Mouse (Mus musculus): ENCODE measurements around the gene Filip1. TPM values are rescaled to one million over a fixed set of nuclear protein-coding genes. Genes with fewer than 3 reads are reported as not detected.

Filip1 gene
- total RNA-seq, 2 experiments from 2014 or later = 84.8 to 101 TPM

DNA sequence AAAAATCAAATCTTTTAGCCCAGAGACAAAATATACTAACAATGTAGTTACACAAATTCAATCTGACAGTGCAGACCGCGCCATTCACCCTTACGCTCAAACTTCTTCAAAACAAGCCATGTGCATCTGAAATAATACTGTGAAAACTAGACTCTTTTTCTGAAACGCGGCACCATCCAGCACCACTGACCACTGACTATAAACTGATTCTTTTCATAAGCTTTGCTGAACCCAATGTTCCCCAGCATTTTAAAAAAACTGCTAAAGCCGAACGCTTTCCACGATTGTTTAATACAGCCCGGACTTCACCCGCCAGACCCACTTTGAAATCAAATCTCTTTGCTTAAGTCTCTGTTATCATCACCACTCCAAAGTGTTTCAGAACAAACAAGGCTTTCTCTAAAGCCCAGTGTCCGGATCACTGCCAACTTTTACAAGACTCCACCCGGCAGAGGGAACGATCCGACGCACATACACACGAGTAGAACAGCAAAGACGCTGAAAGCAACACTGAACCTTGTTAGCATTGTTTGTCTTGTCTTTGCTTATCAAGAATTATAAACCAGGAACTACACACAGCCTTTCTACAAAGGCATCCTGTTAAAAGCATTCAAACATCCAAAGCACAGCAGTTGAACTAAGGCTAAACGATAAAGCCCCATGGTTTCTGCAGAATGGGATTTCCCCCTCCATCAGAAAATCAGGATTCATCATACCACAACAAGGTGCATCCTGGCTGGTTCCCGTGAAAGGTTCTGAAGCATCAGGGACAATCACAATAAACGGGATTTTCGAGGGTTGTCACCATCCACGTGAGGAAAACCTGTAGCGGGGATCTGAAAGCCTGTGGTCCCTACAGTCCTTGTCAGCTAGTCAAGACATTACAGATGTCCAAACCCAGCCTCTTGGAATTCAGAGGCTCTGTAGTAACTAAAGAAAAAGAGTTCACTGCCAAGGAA, 182.5 kb downstream of the Filip1 start:
- DNase-seq (ENCODE audit: low spot score) = no peak

GRCm38 (mm10) chr9:79827072-79827471, 185.6 kb downstream of the Filip1 start:
- no peak for DNase-seq (ENCODE audit: low spot score)

DNA sequence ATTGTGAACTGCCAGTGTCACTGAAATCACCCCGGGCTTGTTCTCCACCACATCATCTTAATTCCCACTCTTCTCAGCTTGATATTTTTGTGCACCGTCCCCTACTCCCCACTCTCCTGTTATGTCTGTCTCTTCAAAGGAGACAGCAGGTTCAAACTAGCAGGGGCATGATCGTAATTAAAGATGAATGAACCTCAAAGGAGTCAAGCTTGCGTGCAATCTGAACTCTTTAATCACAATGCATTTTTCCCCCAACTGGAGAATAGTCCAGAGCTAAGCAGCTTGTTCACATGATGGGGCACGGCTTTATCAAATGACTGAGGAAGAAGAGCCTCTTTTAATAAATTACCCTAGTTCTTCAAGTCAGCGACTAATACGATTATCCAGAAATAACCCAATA, 187.1 kb downstream of the Filip1 start:
- DNase-seq (ENCODE audit: low spot score) = no peak

GRCm38 (mm10) chr9:79823856-79824255, 188.8 kb downstream of the Filip1 start:
- no peak for DNase-seq (ENCODE audit: low spot score)

DNA sequence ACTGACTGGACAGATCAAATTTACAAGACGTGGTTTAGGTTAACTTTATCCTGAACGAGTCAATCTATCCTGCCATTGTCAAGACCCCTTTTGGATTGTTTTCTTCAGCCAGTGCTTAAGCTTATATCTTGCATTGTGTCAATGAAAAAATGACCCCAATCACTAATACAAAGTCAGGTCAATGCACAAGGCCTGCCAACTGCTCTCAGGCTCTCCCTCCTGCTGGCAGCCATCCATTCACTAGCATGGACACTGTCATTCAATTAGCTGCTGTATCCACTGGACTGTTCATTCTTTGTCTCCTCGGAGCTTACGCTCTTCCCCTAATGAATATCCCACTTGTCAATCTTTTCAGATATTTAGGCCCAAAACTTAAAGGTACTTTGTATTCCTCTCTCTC, 189.2 kb downstream of the Filip1 start:
- no peak for DNase-seq (ENCODE audit: low spot score)

- DNase-seq (ENCODE audit: low spot score) = no peak
Observed at GRCm38 (mm10) chr9:79816464-79816863, 196.2 kb downstream of the Filip1 start.

DNA sequence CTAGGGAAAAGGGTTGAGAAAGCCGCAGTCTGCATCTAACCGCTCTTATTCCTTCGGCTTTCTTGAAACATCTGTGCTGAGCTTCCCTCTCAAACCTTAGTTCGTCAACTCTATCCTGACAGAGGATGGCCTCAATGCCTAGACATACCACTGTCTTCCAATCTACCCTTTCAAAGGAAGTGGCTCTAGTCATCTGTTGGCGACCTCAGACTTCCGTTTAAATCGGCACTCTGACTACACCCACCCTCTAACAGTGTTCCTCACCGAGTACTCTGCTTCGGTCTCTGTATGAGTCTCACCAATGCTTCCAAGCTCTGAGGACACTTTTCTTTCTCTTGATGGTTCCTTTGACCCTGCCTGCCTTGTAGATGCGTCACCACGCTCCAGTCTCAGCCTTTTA, 196.6 kb downstream of the Filip1 start:
- DNase-seq (ENCODE audit: low spot score) = no peak

GRCm38 (mm10) chr9:79814592-79814991, 198.1 kb downstream of the Filip1 start:
- DNase-seq (ENCODE audit: low spot score) = no peak

- no peak for DNase-seq (ENCODE audit: low spot score)
Observed at GRCm38 (mm10) chr9:79810969-79811902, 201.4 kb downstream of the Filip1 start.

DNA sequence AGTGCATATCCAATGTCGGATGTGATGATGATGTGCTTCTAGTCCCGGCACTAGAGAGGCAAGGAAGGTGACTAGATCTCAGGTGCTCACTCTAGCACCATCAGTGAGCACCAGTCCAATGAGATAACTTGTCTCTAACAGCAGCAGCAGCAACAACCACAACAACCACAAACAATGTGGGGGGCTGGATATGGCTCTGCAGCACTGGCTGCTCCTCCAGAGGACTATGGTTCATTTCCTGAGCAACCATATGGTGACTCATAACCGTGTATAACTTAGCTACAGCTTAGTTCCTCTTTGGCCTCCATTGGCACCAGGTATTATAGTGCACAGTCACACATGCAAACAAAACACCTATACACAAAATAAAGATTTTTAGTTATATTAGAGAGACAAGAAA, 202.1 kb downstream of the Filip1 start:
- DNase-seq (ENCODE audit: low spot score) = no peak

- no peak for DNase-seq (ENCODE audit: low spot score)
Observed at GRCm38 (mm10) chr9:79809411-79809810, 203.2 kb downstream of the Filip1 start.

- DNase-seq (ENCODE audit: low spot score) = no peak
Observed at GRCm38 (mm10) chr9:79807178-79807577, 205.5 kb downstream of the Filip1 start.

DNA sequence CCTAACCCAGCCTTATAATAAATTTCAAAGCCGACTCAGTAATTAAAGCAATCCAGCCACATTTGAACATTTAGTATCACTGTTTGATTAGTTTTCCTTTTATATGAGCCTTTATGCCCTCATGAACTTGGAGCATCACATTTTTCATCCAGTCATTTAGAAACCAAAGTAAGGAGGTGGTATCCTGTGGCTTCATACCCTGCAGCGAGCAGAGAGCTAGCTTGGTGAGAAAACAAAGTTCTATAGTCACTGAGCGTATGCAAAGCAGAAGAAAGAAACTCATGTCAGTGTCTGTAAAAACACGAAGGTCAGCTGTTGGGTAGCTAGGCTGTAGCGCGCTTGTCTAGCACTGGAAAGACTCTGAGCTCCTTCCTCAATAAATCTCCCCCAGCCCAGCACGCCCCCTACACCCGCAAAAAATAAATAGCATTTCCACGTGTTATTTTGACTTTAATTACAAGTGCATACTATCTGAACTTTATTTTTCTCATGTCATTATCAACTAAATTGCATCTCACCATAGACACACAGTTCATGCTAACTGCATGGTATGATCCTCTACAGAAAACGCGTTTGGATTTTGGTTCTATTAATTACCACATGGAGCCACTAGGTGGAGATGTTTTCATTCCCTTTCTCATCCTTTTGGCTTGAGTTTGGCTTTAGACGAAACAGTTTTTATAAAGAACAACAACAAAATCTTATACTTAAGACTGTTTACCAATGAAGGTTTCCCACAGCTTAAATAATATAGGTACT, 206.2 kb downstream of the Filip1 start:
- DNase-seq (ENCODE audit: low spot score) = peak; percentile 55

GRCm38 (mm10) chr9:79805426-79805825, 207.2 kb downstream of the Filip1 start:
- DNase-seq (ENCODE audit: low spot score) = no peak

DNA sequence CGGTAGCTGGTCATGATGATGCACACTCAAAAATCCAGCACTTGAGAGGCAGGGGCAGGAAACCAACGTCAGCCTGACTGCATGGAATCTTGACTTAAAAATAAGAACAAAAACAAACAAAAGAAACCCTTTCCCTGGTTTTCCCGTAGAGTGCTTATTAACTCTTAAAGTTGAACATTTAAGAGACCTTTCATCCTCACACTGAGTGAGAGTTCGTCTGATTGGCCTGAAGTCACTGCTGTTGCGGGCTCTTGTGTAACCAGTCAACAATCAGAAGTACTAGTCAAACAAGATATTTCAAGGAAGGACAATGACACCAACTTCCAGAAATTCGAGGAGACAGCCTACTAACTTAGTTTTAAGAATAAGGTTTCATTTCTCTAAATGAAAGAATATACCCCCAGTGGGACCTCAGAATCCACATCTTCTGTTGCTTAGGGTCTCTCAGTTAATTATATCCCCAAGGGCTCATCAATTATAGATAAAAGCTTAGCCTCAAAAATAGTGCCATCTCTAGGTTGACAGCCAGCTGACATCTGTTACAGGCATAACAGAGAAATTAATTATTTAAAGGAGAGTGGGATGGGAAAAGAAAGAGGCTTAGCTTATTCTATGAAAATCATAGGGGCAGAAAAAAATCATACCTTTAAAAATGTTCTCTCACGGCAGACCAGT, 216.1 kb downstream of the Filip1 start:
- DNase-seq (ENCODE audit: low spot score) = no peak

- no peak for DNase-seq (ENCODE audit: low spot score)
Observed at GRCm38 (mm10) chr9:79795076-79795475, 217.6 kb downstream of the Filip1 start.

- peak; percentile 96 for DNase-seq (ENCODE audit: low spot score)
Observed at GRCm38 (mm10) chr9:79792841-79793835, 219.5 kb downstream of the Filip1 start, which contains the start of gene Tmem30a. Tmem30a (minus strand) TSS chr9:79793507.

DNA sequence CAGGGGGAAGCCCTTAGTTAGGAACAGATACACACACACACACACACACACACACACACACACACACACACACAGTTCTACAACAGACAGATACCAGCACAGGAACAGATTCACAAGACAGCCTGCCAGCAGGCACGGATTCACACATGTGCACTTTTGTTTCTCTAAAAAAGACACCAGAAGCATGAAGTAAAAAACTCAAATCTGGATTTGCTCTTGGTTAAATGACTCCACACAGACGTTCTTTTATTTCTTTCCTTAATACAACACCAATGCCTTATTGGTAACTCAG, 226.9 kb downstream of the Filip1 start:
- no peak for DNase-seq (ENCODE audit: low spot score)

- no peak for DNase-seq (ENCODE audit: low spot score)
Observed at GRCm38 (mm10) chr9:79784934-79785793, 227.5 kb downstream of the Filip1 start.

All from gastrocnemius, adult 18-20 months (tissue).